Mouse (Mus musculus) spleen, adult 2 months (tissue): ENCODE measurements around the gene Dusp23.

Source experiments
- CTCF ChIP-seq: fragments of 200-500 bp; IDR thresholded peaks from 2 replicates; pipeline ENCODE4 v1.5.1; 2011; ENCODE audit warnings: mild to moderate bottlenecking, inconsistent platforms; ENCODE audit not compliant: insufficient read depth, insufficient read length, insufficient replicate concordance; ENCODE audit errors: extremely low read depth
- POLR2A ChIP-seq: fragments of 200-500 bp; IDR thresholded peaks from 2 replicates; pipeline ENCODE4 v1.6.1; 2011; ENCODE audit warnings: low read depth, low read length, inconsistent platforms

DNA sequence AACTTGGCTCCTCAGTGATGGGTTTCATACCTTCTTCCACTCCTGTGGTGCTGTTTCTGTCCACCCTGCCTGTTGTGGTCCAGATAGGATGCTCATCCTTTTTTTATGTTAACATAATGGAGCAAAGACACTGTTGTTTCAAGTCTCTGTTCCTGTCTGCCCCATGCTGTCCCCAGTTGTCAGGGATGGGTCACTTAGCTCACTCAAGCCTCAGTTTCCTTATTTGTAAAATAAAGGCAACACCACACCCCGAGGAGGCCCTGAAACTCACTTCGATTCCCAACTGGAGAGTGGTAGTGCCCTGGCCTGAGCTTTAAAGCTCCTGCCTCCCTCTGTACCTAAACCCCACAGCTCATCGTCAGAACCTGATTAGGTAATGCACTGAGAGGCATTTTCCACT is 24.5 kb upstream of the Dusp23 start:
- TF ChIP-seq POLR2A (no peak), CTCF (no peak)
